Mouse (Mus musculus): ENCODE data around the gene Csnk1d.

Csnk1d gene

DNA sequence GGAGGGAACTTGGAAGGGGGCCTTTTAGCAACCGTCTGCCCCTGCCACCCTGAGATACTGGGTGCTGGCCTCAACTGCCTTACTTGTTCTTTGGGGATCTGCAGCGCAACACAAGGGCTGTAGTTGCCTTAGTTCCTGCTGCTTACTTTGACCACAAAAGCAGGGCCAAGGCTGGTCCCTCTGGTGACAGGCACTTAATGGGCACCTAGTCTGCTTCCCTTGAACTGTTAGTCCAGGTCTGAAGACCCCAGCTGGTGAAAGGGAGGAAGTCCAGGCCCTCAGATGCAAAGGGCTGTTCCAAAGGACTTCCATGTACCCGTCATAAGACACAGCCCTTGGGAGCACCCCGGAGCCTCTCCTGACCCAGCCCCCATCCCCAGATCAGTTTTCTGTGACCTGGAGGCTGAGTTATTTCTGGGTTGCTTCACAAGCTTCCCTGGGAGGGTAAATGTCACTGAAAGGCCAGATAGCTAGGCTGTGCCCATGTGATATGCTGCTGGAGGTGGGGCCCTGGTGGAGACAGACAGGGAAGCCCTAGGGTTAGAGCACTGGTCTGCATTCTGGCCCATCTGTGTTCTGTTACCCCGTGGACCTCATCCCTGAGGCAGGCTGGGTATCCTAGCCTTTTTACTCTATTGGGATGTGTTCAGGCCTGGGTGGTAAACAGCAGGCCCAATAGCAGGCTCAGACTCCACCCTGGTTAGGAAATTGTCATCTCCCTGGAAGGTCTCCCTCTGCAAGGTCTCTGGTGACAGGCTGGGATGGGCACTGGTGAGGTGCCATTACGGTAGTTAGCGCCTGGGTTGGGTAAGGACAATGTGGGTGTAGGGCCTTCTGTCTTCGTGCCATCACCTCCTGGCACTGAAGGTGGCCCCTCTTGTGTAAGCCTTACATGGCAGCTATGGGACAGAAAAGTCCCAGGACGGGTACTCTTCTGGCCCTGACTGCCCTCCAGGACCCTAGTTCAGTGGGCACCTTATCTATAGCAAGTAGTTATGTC is 39.1 kb downstream of the Csnk1d start:
- DNase-seq (ENCODE audit: low spot score in 2 of 2): no peak

DNA sequence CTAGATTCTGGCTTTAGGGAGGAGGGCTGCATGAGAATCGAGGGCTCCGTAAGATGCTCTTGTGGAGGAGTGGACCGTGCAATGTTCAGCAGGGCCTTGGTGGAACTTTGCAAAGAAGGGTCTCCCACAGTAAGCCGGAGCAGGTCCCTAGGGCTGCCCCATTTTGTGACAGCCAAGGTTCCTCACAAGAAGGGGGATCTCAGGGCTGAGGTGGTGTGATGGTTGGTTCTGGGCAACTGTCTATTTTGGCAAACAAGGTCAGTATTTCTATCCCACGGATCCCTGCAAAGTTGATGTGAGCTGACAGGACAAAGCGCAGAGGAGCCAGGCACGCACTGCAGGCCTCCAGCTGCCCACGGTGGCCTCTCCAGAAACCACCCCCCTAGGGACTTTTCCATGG is 39.9 kb downstream of the Csnk1d start:
- DNase-seq (ENCODE audit: low spot score in 2 of 2): no peak

DNA sequence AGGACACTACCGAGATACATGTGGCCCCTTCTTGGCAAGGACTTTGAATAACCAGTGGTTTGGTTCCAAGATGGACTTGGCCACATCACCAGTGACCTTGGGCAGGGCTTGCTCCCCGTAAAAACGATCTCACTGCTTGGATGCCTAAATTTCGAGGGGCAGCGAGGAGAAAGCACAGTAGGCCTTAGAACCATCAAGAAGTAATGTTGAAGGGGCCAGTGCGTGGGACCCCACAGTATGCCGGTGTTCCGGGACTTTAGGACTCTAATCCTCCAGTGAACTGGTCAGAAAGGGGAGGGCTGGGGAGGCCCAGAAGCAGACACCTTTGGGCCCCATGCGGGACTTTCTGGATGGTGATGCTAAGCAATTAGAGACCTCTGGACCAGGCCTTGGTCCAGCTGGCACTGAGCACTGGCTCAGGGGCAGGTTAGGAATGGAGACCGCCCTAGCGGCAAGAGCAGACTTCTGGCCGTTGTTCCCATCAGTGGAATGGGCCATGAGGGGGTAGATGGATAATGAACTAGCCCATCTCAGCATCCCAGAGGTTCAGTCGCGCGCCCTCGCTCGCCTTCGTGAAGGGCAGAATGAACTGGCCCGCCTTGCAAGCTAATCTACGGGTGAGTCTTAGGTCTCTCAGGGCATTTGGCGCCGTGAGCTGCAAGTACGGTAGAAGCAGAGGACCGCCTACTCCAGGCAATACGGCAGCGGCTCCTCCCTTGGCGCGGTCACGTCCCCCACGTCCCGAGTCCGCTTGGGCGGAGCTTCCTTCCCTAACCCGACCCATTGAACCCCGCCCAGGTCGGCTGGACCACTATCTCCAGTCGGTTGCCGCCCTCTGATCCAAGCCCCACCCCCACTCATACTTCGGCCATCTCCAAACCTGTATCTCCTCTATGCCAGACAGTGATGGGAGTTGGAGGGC is 40.6 kb downstream of the Csnk1d start:
- peak; percentile 81 to 91 for DNase-seq (ENCODE audit: low spot score in 2 of 2)

DNA sequence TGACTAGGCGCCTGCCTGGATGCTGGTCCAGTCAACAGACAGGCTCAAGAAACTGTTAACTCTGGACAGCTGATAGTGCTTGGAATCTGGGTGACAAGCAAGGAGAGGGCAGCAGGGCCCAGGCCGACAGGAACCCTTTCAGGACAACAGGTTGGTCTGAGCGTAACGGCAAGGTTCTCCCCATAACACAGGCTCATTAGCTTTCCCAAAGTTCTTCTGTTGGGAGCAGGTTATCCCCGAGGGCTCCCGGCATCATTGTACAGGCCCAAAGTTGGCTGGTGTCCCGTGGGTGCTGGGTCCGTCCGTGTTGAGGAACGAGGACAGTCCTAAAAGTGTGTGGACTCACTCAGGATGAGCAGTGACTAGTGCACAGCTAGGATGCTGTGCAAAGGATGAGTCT is 41.3 kb downstream of the Csnk1d start:
- no peak for DNase-seq (ENCODE audit: low spot score in 2 of 2)

DNA sequence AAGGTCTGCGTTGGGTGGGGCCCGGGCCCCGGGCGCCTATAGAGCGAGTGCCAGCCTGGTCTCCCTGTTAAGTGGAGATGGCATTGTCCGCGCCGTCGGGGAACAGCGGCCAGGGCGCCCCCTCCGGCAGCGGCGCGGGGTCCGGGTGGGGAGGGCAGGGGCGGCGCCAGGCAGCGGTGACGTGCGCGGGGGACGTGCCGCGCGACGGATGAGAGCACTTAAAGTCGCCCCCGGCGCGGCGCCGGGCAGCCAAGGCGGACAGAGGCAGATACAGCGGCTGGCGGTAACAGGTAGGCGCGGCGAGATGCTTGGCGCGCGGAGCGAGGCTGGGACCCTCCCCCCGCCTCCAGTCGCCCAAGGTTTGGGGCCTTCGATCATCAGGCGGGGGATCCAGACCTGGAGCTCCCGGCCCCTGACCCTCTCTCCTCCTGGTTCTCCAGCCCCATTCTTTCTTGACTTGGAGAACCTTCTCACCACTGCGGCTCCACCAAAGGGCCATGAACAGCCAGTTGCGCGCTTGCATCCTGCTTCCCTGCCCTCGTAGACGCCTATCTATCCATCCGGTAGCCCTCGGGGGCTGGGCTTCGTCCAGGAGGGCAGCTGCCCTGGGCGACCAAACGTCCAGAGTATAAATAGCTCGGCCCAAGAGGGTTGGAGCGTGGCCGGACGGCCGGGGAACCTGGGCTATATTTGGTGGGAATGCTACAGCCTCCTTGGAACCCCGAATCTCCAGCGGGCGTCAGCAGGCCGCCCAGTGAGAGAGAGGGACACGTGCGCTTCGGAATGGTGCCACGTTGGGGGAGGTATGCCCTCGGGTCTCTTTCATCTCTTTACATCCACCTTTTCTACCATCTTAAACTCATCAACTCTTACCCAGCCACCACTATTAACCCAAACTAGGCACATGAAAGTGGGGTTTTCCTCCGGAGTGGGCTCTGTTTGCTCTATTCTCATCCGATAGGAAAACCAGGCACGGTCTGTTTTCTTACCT is 42.0 kb downstream of the Csnk1d start:
- no peak for DNase-seq (ENCODE audit: low spot score in 2 of 2)

DNA sequence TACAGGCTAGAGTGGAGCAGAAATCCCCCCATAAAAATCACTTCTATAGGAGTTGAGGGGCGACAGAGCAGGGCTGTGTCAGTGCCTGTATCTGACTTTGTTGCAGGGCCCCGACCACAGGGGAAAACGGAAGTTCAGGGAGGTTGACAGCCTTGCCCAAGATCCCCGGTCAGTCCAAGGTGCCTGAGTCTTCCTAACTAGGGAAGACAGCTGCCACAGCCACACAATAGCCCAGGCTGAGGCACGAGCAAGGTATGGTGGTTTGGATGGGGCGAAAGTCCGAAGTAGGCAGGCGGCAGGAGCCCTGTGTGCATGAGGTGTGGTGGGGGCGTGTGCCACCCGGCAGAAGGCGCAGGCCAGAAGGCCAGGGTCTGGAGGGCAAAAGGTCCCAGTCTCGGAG is 42.8 kb downstream of the Csnk1d start, which contains the start of gene Slc16a3:
TSS of gene Slc16a3 (plus strand) at position 153 of the 400 bp plus-strand sequence.
- no peak for DNase-seq (ENCODE audit: low spot score in 2 of 2)

DNA sequence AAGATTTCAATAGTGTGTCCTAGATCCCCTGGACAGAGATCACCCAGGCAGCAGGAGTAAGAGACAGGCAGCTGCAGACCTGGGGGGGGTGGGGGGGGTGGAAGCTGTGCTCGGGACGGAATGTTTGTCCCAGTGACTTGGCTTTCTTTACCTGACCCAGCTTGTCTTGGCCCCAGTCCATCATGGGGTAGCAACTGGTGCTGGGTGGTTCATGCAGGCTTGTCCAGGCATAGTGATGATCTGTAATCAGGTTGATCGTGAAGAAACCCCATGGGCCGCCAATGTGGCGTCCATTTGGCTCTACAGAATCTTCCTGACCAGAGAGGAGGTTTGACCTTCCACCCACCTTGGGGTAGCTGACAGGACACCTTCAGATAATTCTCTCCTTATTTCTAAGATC is 45.2 kb downstream of the Csnk1d start:
- DNase-seq (ENCODE audit: low spot score in 2 of 2): peak; percentile 58 to 73

DNA sequence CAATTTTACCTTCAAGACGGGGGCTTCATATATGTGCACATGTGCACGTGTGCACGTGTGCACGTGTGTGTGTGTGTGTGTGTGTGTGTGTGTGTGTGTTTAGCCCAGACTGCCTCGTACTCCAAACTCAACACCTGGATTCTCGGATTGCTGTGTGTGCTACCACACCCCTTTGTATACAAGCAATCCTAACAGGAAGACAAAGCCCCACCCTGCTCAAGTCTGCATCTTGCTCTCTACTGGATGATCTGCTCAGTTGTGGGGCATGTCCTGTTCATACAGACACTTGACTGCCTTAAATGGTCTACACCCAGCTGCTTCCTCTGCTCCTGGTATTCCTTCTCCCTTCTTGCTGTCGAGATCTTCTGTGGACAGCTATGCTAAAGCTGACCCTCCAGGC is 45.9 kb downstream of the Csnk1d start:
- DNase-seq (ENCODE audit: low spot score in 2 of 2): no peak

DNA sequence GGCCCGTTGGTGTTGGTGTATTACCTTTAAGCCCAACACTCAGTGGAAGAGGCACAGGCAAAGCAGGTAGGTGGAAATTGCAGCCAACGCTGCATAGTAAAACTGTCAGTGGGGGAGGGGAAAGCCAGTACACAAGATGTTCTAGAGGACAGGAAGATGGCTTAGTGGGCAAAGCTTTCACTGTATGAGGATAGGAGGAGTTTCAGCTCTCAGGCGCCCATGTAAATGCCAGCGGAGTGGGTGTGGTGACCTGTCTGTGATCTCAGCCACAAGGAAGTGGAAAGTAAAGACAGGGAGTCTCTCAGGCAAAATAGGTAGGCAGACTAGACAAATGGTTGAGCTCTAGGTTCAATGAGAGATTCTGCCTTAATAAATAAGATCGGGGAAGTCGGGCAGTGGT is 50.2 kb downstream of the Csnk1d start:
- no peak for DNase-seq (ENCODE audit: low spot score in 2 of 2)

DNA sequence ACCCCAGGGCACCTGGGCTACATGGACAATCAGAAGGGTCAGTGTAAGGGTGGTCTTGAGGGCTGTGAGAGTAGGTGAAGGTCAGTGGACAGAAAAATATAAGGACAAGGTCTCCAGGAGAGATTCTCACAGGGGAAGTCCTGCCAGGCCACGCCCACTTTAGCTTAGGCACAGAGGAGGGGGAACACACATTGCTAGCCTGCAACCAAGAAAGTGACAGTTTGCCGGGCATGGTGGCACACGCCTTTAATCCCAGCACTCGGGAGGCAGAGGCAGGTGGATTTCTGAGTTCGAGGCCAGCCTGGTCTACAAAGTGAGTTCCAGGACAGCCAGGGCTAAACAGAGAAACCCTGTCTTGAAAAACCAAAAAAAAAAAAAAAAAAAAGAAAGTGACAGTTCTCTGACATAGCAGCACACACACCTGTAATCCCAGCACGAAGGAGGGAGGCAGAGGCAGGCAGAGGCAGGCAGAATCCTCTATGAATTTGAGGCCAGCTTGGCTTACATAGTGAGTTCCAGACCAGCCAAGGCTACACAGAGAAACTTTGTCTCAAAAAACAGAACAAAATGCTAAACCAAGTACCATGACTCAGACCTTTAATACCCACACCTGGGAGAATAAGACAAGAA is 51.3 kb downstream of the Csnk1d start:
- no peak for DNase-seq (ENCODE audit: low spot score in 2 of 2)

DNA sequence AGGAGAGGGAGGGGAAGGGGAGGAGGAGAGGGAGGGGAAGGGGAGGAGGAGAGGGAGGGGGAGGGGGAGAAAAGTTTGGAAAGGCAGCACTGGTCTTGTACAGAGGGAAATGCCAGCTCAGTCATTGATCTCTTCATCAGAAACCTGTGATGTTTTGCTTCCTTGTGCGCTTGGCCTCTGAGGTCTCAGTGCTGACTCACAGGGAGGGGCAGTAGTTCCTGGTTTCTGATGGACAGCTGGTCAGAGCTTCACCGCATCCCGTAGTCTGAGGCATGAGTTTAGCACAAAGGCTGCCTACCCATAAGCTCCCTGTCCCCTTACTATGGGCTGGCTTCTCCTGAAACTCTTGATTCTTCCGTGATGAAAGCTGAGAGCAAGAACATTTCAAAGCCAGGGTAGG is 52.3 kb downstream of the Csnk1d start:
- peak; percentile 24 to 49 for DNase-seq (ENCODE audit: low spot score in 2 of 2)

DNA sequence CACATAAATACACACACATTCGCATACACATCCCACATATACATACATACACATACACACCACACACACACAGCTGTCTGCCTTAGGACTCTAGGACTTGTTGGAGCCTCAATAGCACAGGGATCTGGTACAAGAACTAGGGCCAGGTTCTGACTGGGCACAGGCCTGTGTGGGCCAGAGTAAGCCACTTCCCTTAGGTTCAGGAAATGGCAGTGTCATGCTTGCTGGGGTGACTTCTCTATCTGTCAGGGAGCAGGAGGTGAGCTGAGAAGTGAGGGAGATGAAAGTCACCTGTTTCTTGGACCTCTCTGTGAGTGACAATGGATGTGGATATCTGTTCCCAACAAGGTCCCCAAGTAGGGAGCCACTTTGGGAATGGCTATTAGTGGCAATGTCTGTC is 53.2 kb downstream of the Csnk1d start:
- DNase-seq (ENCODE audit: low spot score in 2 of 2): no peak

DNA sequence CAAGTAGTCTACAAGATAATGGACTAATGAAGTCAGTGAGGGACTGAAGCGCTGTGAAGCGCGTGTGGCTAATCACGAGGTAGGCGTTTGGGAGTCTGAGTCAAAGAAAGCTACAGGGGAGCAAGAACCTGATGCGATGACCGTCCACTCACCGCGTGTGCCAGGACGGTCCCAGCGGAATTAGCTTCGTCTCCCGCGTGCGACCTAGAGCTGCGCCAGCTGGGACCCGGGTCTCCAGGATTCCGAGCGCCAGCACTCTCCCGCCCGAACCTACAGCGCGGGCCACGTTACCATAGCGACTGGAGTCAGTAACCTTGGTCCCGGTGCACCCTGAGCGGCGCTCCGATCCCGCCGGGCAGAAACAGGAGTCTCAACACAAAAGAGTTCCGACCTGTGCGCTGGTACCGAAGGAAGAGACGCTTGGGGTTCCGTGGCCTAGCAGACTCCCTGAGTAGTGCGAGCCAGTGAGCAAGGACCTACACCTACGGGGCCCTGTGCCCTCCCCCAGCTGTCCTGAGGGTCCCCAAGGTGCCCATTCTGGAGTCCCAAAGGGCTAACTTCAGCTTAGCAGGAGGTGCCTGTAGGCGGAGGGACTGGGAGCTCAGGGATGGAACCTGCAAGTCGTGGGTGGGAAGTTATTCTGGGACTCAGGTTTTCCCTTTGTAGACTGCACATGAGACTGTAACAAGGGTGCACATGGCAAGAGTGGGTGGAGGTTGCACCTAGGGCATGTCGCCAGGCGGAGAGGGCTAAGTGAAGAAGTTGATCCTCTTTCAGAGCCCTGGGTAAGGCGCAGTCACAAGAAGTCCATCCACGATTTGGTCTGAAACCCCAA is 58.3 kb downstream of the Csnk1d start, which contains the start of gene Ccdc57:
TSS of gene Ccdc57 (minus strand) at position 309 of the 835 bp plus-strand sequence.
- peak; percentile 86 to 88 for DNase-seq (ENCODE audit: low spot score in 2 of 2)

DNA sequence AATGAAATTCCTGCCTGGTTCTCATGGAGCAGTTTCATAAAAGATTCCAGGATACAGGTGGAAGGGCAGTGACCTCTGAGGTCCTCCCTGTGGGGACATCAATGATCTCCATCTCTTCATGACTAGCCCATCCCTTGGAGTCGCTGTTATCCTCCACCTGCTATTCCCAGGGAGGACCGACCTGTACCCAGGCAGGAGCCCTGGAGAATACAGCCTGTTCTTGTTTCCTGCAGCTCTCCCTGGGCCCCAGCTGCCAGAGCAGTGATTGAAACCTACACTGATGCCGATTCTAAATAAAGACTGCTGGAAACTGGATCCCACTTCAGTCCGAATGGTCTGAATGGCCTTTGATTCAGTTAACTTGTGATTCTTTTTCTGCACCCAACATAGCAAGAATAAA is 59.7 kb downstream of the Csnk1d start:
- DNase-seq (ENCODE audit: low spot score in 2 of 2): no peak

DNA sequence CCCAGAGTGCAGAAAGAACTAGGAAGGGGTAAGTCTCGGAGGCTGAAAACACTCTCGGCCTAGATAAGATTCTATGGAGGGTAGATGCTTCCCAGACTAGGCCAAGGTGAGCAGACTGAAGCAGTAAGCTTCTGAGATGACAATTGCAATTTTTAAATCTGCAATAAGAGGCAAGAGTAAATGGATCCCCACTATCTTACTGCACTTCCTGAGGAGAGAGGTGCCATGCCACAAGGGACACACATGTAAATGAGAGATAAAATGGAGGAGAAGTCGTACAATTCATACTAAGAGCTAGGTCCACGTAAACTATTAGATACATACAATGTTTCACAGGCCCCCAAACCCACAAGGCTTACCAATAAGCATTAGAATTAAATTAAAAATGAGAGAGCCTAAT is 62.7 kb downstream of the Csnk1d start:
- no peak for DNase-seq (ENCODE audit: low spot score in 2 of 2)

DNA sequence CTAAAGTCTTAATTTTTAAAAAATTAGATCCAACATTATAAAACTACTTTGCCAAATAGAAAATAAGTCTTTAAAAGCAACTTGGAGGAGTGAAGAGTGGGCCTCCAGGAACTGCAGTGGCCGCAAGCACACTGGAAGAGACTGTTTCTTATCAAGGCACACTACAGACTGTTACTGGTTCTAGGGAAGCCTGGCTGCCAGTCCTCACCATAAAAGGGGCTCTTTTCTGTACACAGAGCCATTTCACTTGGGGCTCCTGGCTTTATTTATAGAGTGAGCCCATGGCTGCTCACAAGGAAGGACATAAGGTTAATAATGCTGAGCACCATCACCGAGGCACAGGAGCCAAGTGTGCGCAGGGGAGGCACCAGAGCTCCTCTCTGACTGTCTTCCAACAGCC is 68.6 kb downstream of the Csnk1d start:
- no peak for DNase-seq (ENCODE audit: low spot score in 2 of 2)

DNA sequence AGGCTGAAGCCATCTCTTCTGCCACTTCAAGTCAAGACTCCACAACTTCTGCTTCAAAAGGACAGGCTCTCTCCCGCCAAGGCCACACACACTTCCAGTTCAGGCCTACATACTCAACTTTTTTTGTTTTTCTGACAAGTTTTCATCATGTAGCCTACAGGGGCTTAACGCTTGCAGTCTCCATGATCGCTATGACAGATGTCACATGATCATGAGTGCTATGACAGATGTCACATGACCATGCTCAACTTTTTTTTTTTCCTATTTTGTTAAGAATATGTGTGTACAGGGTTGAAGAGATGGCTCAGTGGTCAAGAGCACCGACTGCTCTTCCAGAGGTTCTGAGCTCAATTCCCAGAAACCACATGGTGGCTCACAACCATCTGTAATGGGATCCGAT is 73.4 kb downstream of the Csnk1d start:
- DNase-seq (ENCODE audit: low spot score in 2 of 2): no peak

DNA sequence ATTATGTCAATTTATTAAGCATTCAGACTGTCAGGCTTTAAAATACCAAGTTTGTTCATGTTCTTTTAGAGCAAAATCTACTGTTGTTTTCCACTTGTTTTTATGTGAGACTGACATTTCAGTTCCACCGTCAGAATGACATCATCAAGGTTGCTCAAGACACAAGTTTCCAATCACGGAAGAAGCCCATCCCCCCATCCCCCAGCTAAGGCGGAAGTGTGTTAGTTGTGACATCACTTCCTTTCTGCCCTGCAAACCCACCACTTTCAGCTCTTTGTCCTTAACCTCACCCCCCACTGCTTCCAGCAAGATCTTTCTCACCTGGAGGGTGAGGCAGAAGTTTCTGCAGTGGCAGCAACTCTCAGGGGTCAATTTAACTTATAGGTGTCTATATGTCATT is 74.7 kb downstream of the Csnk1d start:
- DNase-seq (ENCODE audit: low spot score in 2 of 2): no peak

DNA sequence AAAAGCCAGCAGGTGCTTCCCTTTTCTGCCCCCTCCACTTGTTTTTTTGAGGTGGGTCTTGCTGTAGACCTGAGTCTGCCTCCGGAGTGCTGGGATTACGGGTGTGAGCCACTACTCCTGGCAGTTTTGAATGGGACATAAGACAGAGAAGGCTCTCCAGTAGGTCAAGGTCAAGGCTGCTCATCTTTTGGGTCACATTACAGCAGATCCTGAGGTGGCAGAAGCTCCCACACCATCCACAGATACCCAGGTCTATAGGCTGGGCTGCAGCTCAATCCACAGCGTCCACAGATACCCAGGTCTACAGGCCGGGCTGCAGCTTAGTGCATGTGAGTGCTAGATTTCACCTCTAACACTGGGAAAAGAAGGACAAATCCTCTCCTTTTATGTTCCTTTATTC is 77.3 kb downstream of the Csnk1d start:
- no peak for DNase-seq (ENCODE audit: low spot score in 2 of 2)
